Mouse (Mus musculus): ENCODE data around the gene Sstr5. TPM values are rescaled to one million over a fixed set of nuclear protein-coding genes. Genes with fewer than 3 reads are reported as not detected.

Gene Sstr5
- polyA plus RNA-seq, 1 experiment from 2014 or later = not detected

GRCm38 (mm10) chr17:25452246-25452965, 44.7 kb downstream of the Sstr5 start:
- no peaks in the 10 kb centered on the region for H3K36me3 ChIP-seq (ENCODE audit: control insufficient read depth, insufficient read depth, low read length)
- no peaks in the 10 kb centered on the region for H3K27me3 ChIP-seq (replicated peaks; ENCODE audit: control insufficient read depth, insufficient read depth, low read length)
- no peaks in the 10 kb centered on the region for H3K4me1 ChIP-seq (ENCODE audit: control insufficient read depth, insufficient read depth, low read length)
- 77% methylated on average over 5 of the region's 5 CpGs for WGBS
- DNase-seq (ENCODE audit: low spot score) (no peak), ATAC-seq (ENCODE audit: low read depth) (no peak)
- H3K9ac ChIP-seq (ENCODE audit: low read depth, low read length) = no peak overlapping the region
- H3K9me3 ChIP-seq (ENCODE audit: control insufficient read depth, low read length) = no peaks in the 10 kb centered on the region
- no peak overlapping the region for H3K27ac ChIP-seq (replicated peaks; ENCODE audit: low read depth, low read length)
- H3K4me3 ChIP-seq (ENCODE audit: low read depth, low read length) = no peak overlapping the region
- no peak overlapping the region for H3K4me2 ChIP-seq (ENCODE audit: low read depth, low read length)

- no peaks in the 10 kb centered on the region for H3K9me3 ChIP-seq (ENCODE audit: control insufficient read depth, low read length)
- no peak overlapping the region for H3K4me3 ChIP-seq (ENCODE audit: low read depth, low read length)
- no peak overlapping the region for H3K9ac ChIP-seq (ENCODE audit: low read depth, low read length)
- H3K27ac ChIP-seq (replicated peaks; ENCODE audit: low read depth, low read length) = no peak overlapping the region
- 63% methylated on average over 4 of the region's 4 CpGs for WGBS
- no peaks in the 10 kb centered on the region for H3K4me1 ChIP-seq (ENCODE audit: control insufficient read depth, insufficient read depth, low read length)
- no peaks in the 10 kb centered on the region for H3K36me3 ChIP-seq (ENCODE audit: control insufficient read depth, insufficient read depth, low read length)
- DNase-seq (ENCODE audit: low spot score) (no peak), ATAC-seq (ENCODE audit: low read depth) (no peak)
- H3K27me3 ChIP-seq (replicated peaks; ENCODE audit: control insufficient read depth, insufficient read depth, low read length) = no peaks in the 10 kb centered on the region
- no peak overlapping the region for H3K4me2 ChIP-seq (ENCODE audit: low read depth, low read length)
These were observed 46.8 kb downstream of the Sstr5 start for GRCm38 (mm10) chr17:25450329-25450728.

GRCm38 (mm10) chr17:25447865-25448264, 49.2 kb downstream of the Sstr5 start:
- Histone ChIP-seq H3K9me3 (ENCODE audit: control insufficient read depth, low read length) (no peaks in the 10 kb centered on the region), H3K36me3 (ENCODE audit: control insufficient read depth, insufficient read depth, low read length) (no peaks in the 10 kb centered on the region), H3K9ac (ENCODE audit: low read depth, low read length) (no peak overlapping the region), H3K4me1 (ENCODE audit: control insufficient read depth, insufficient read depth, low read length) (no peaks in the 10 kb centered on the region), H3K4me2 (ENCODE audit: low read depth, low read length) (no peak overlapping the region), H3K4me3 (ENCODE audit: low read depth, low read length) (no peak overlapping the region), H3K27me3 (replicated peaks; ENCODE audit: control insufficient read depth, insufficient read depth, low read length) (no peaks in the 10 kb centered on the region), H3K27ac (replicated peaks; ENCODE audit: low read depth, low read length) (no peak overlapping the region)
- ATAC-seq (ENCODE audit: low read depth) (no peak), DNase-seq (ENCODE audit: low spot score) (no peak)
- 76% methylated on average over 12 of the region's 12 CpGs for WGBS

- Histone ChIP-seq H3K4me3 (ENCODE audit: low read depth, low read length) (no peak overlapping the region), H3K9me3 (ENCODE audit: control insufficient read depth, low read length) (no peaks in the 10 kb centered on the region), H3K27ac (replicated peaks; ENCODE audit: low read depth, low read length) (no peak overlapping the region), H3K9ac (ENCODE audit: low read depth, low read length) (no peak overlapping the region), H3K27me3 (replicated peaks; ENCODE audit: control insufficient read depth, insufficient read depth, low read length) (no peaks in the 10 kb centered on the region), H3K4me2 (ENCODE audit: low read depth, low read length) (no peak overlapping the region), H3K36me3 (ENCODE audit: control insufficient read depth, insufficient read depth, low read length) (no peaks in the 10 kb centered on the region), H3K4me1 (ENCODE audit: control insufficient read depth, insufficient read depth, low read length) (no peaks in the 10 kb centered on the region)
- DNase-seq (ENCODE audit: low spot score) (no peak), ATAC-seq (ENCODE audit: low read depth) (no peak)
- WGBS = 80% methylated on average over 3 of the region's 3 CpGs
These were observed 51.2 kb downstream of the Sstr5 start for GRCm38 (mm10) chr17:25445841-25446240.

GRCm38 (mm10) chr17:25445074-25445473, 52.0 kb downstream of the Sstr5 start:
- 40% methylated on average over 4 of the region's 4 CpGs for WGBS
- ATAC-seq (ENCODE audit: low read depth) = no peak
- no peaks in the 10 kb centered on the region for H3K4me1 ChIP-seq (ENCODE audit: control insufficient read depth, insufficient read depth, low read length)
- H3K9ac ChIP-seq (ENCODE audit: low read depth, low read length) = no peak overlapping the region
- H3K27ac ChIP-seq (replicated peaks; ENCODE audit: low read depth, low read length) = no peak overlapping the region
- H3K4me2 ChIP-seq (ENCODE audit: low read depth, low read length) = no peak overlapping the region
- H3K4me3 ChIP-seq (ENCODE audit: low read depth, low read length) = no peak overlapping the region
- no peaks in the 10 kb centered on the region for H3K36me3 ChIP-seq (ENCODE audit: control insufficient read depth, insufficient read depth, low read length)
- no peaks in the 10 kb centered on the region for H3K9me3 ChIP-seq (ENCODE audit: control insufficient read depth, low read length)
- DNase-seq (ENCODE audit: low spot score) = no peak
- no peaks in the 10 kb centered on the region for H3K27me3 ChIP-seq (replicated peaks; ENCODE audit: control insufficient read depth, insufficient read depth, low read length)

- WGBS = 49% methylated on average over 3 of the region's 3 CpGs
- Histone ChIP-seq H3K36me3 (ENCODE audit: control insufficient read depth, insufficient read depth, low read length) (no peaks in the 10 kb centered on the region), H3K9me3 (ENCODE audit: control insufficient read depth, low read length) (no peaks in the 10 kb centered on the region), H3K9ac (ENCODE audit: low read depth, low read length) (no peak overlapping the region), H3K4me3 (ENCODE audit: low read depth, low read length) (no peak overlapping the region), H3K4me2 (ENCODE audit: low read depth, low read length) (no peak overlapping the region), H3K27ac (replicated peaks; ENCODE audit: low read depth, low read length) (no peak overlapping the region), H3K27me3 (replicated peaks; ENCODE audit: control insufficient read depth, insufficient read depth, low read length) (no peaks in the 10 kb centered on the region), H3K4me1 (ENCODE audit: control insufficient read depth, insufficient read depth, low read length) (no peaks in the 10 kb centered on the region)
- DNase-seq (ENCODE audit: low spot score) (no peak), ATAC-seq (ENCODE audit: low read depth) (no peak)
These were observed 54.2 kb downstream of the Sstr5 start for GRCm38 (mm10) chr17:25442889-25443288.

- H3K4me3 ChIP-seq (ENCODE audit: low read depth, low read length) = no peak overlapping the region
- WGBS = 73% methylated on average over 6 of the region's 6 CpGs
These were observed 55.7 kb downstream of the Sstr5 start for GRCm38 (mm10) chr17:25441417-25441816.

More at GRCm38 (mm10) chr17:25441417-25441816, 55.7 kb downstream of the Sstr5 start:
- Histone ChIP-seq H3K27ac (replicated peaks; ENCODE audit: low read depth, low read length) (no peak overlapping the region), H3K27me3 (replicated peaks; ENCODE audit: control insufficient read depth, insufficient read depth, low read length) (no peaks in the 10 kb centered on the region), H3K4me2 (ENCODE audit: low read depth, low read length) (no peak overlapping the region), H3K9me3 (ENCODE audit: control insufficient read depth, low read length) (no peaks in the 10 kb centered on the region), H3K36me3 (ENCODE audit: control insufficient read depth, insufficient read depth, low read length) (no peaks in the 10 kb centered on the region), H3K9ac (ENCODE audit: low read depth, low read length) (no peak overlapping the region), H3K4me1 (ENCODE audit: control insufficient read depth, insufficient read depth, low read length) (no peaks in the 10 kb centered on the region)
- no peak for DNase-seq (ENCODE audit: low spot score)
- no peak for ATAC-seq (ENCODE audit: low read depth)

Other genes starting within 250 kb of the Sstr5 start
- 0.42 and 1.1 TPM in 2 replicates for gene Baiap3, start 240.9 kb downstream of the Sstr5 start, polyA plus RNA-seq (2014; fragmentation: Nextera tagmentation; extraction: Ambion mirVana)
- gene Ube2i, start 222.7 kb downstream of the Sstr5 start, polyA plus RNA-seq (2014; fragmentation: Nextera tagmentation; extraction: Ambion mirVana) = 482 and 517 TPM in 2 replicates
- 3.1 and 4.4 TPM in 2 replicates for gene Prss34, start 198.9 kb downstream of the Sstr5 start, polyA plus RNA-seq (2014; fragmentation: Nextera tagmentation; extraction: Ambion mirVana)
- gene Prss28, start 188.6 kb downstream of the Sstr5 start, polyA plus RNA-seq (2014; fragmentation: Nextera tagmentation; extraction: Ambion mirVana) = not detected in 2 replicates
- not detected in 2 replicates for gene Prss29, start 178.6 kb downstream of the Sstr5 start, polyA plus RNA-seq (2014; fragmentation: Nextera tagmentation; extraction: Ambion mirVana)
- 0.94 and 1.0 TPM in 2 replicates for gene Tpsab1, start 151.7 kb downstream of the Sstr5 start, polyA plus RNA-seq (2014; fragmentation: Nextera tagmentation; extraction: Ambion mirVana)
- gene Tpsb2, start 131.0 kb downstream of the Sstr5 start, polyA plus RNA-seq (2014; fragmentation: Nextera tagmentation; extraction: Ambion mirVana) = 47.8 and 101 TPM in 2 replicates
- 8.0 and 9.5 TPM in 2 replicates for gene Tpsg1, start 128.0 kb downstream of the Sstr5 start, polyA plus RNA-seq (2014; fragmentation: Nextera tagmentation; extraction: Ambion mirVana)
- gene Cacna1h, start 63.5 kb downstream of the Sstr5 start, polyA plus RNA-seq (2014; fragmentation: Nextera tagmentation; extraction: Ambion mirVana) = 4.9 and 5.2 TPM in 2 replicates
- 0.22 and 3.0 TPM in 2 replicates for gene Tekt4, start 42.7 kb downstream of the Sstr5 start, polyA plus RNA-seq (2014; fragmentation: Nextera tagmentation; extraction: Ambion mirVana)
- 15.8 and 18.0 TPM in 2 replicates for gene Sox8, start 73.4 kb upstream of the Sstr5 start, polyA plus RNA-seq (2014; fragmentation: Nextera tagmentation; extraction: Ambion mirVana)
- 27.3 and 30.1 TPM in 2 replicates for gene Lmf1, start 81.8 kb upstream of the Sstr5 start, polyA plus RNA-seq (2014; fragmentation: Nextera tagmentation; extraction: Ambion mirVana)
- 14.6 and 28.5 TPM in 2 replicates for gene Gng13, start 219.9 kb upstream of the Sstr5 start, polyA plus RNA-seq (2014; fragmentation: Nextera tagmentation; extraction: Ambion mirVana)
- gene Chtf18, start 230.1 kb upstream of the Sstr5 start, polyA plus RNA-seq (2014; fragmentation: Nextera tagmentation; extraction: Ambion mirVana) = 12.9 and 15.7 TPM in 2 replicates
- 19.5 and 23.1 TPM in 2 replicates for gene Rpusd1, start 230.4 kb upstream of the Sstr5 start, polyA plus RNA-seq (2014; fragmentation: Nextera tagmentation; extraction: Ambion mirVana)
- 2.0 TPM in 2 replicates for gene Mslnl, start 238.8 kb upstream of the Sstr5 start, polyA plus RNA-seq (2014; fragmentation: Nextera tagmentation; extraction: Ambion mirVana)

Data from embryonic facial prominence, embryonic 14.5 days (tissue).